In genomic region chr14:59075845-59076745, GRCm38 (mm10) we compare ENCODE assay signal across 8 mouse cellular contexts.
DNase-seq lines count a peak whose midpoint lies in the region; ATAC-seq and TF ChIP-seq lines count a peak whose summit lies in the region.

No protein-coding gene starts in this region.

- ATAC-seq in kidney, postnatal 0 days (replicated peaks; ENCODE audit: low FRiP score, low read depth), result no peak
- ATAC-seq in embryonic facial prominence, embryonic 12.5 days (ENCODE audit: insufficient number of reproducible peaks, insufficient read depth, low FRiP score, low TSS enrichment), result no peak
- ATAC-seq in midbrain, postnatal 0 days (ENCODE audit: low FRiP score), result no peak
- no peak for ATAC-seq in erythroblast, adult 5-6 weeks (replicated peaks; ENCODE audit: low FRiP score, poor library complexity, severe bottlenecking)
- ATAC-seq in megakaryocyte progenitor cell, adult 5-6 weeks (replicated peaks; ENCODE audit: poor library complexity), result no peak

- peak; percentile 50 for DNase-seq in kidney, postnatal 0 days (ENCODE audit: low spot score)
- no peak for DNase-seq in kidney, adult 9 months
- DNase-seq in heart, postnatal 10 days, result peak; percentile 48 to 55
- DNase-seq in midbrain, postnatal 0 days (ENCODE audit: low spot score), result peak; percentile 38
- no peak for DNase-seq in layer of hippocampus, adult 11-12 months (ENCODE audit: low spot score)

- no peaks in the 10 kb centered on the region; the same call in 1 of the 2 replicates for H3K27me3 ChIP-seq in kidney, postnatal 0 days (ENCODE audit: insufficient read depth, low read length)
- no peaks in the 10 kb centered on the region for H3K27me3 ChIP-seq in embryonic facial prominence, embryonic 12.5 days
- H3K27me3 ChIP-seq in midbrain, postnatal 0 days (ENCODE audit: insufficient read depth, low read length), result no peaks in the 10 kb centered on the region

- no peaks in the 10 kb centered on the region for H3K36me3 ChIP-seq in kidney, postnatal 0 days (ENCODE audit: insufficient read depth, low read length)
- H3K36me3 ChIP-seq in embryonic facial prominence, embryonic 12.5 days, result no peaks in the 10 kb centered on the region
- H3K36me3 ChIP-seq in midbrain, postnatal 0 days (ENCODE audit: insufficient read depth, low read length), result no peaks in the 10 kb centered on the region

- peak overlapping the region; percentile 18 for H3K4me2 ChIP-seq in kidney, postnatal 0 days (ENCODE audit: low read length)
- peak overlapping the region; percentile 39 for H3K4me2 ChIP-seq in embryonic facial prominence, embryonic 12.5 days (replicated peaks)
- peak overlapping the region; percentile 40 for H3K4me2 ChIP-seq in midbrain, postnatal 0 days (ENCODE audit: low read depth, low read length, poor library complexity, severe bottlenecking)

- no peak overlapping the region for H3K9ac ChIP-seq in kidney, postnatal 0 days (ENCODE audit: low read depth, low read length)
- peak overlapping the region; percentile 16; the same call in 1 of the 2 replicates for H3K9ac ChIP-seq in embryonic facial prominence, embryonic 12.5 days
- H3K9ac ChIP-seq in midbrain, postnatal 0 days (replicated peaks; ENCODE audit: low read length, poor library complexity, severe bottlenecking), result no peak overlapping the region

- no peak overlapping the region for H3K4me3 ChIP-seq in kidney, postnatal 0 days (replicated peaks; ENCODE audit: low read depth, low read length)
- H3K4me3 ChIP-seq in embryonic facial prominence, embryonic 12.5 days, result 0 out of 2 replicates have a peak overlapping the region, but pooled peaks have one; percentile 6
- peak overlapping the region; percentile 6; the same call in 1 of the 2 replicates for H3K4me3 ChIP-seq in midbrain, postnatal 0 days (ENCODE audit: low read depth, low read length)

- H3K27ac ChIP-seq in kidney, postnatal 0 days, result no peak overlapping the region
- H3K27ac ChIP-seq in embryonic facial prominence, embryonic 12.5 days, result no peak overlapping the region
- no peak overlapping the region for H3K27ac ChIP-seq in midbrain, postnatal 0 days (ENCODE audit: low read depth, low read length)

- intact Hi-C loops in heart, postnatal 10 days (cut with DNase I), result no loop called here

- H3K4me1 ChIP-seq in kidney, postnatal 0 days (replicated peaks; ENCODE audit: insufficient read depth, low read length), result no peaks in the 10 kb centered on the region
- peaks cover 6% of the 10 kb centered on the region; the same call in 1 of the 2 replicates for H3K4me1 ChIP-seq in embryonic facial prominence, embryonic 12.5 days
- H3K4me1 ChIP-seq in midbrain, postnatal 0 days (ENCODE audit: insufficient read depth, low read length), result no peaks in the 10 kb centered on the region

- TF ChIP-seq CTCF in kidney, postnatal 0 days (IDR thresholded peaks at IDR 0.05; ENCODE audit: low read depth), result no peak
- TF ChIP-seq CTCF in midbrain, postnatal 0 days (IDR thresholded peaks at IDR 0.05), result no peak

- 35% methylated on average over 29 of the region's 29 CpGs for WGBS in kidney, postnatal 0 days
- 34% methylated on average over 29 of the region's 29 CpGs for WGBS in embryonic facial prominence, embryonic 12.5 days
- WGBS in midbrain, postnatal 0 days, result 39% methylated on average over 29 of the region's 29 CpGs

- no peaks in the 10 kb centered on the region for H3K9me3 ChIP-seq in kidney, postnatal 0 days (replicated peaks; ENCODE audit: low read length)
- H3K9me3 ChIP-seq in embryonic facial prominence, embryonic 12.5 days, result no peaks in the 10 kb centered on the region
- no peaks in the 10 kb centered on the region for H3K9me3 ChIP-seq in midbrain, postnatal 0 days (ENCODE audit: low read length)

Comparison
In these comparisons a context has a peak if more than half of its experiments do, and no peak if none do; other contexts are left out.
1. DNase-seq: peak in kidney, postnatal 0 days (single experiment), heart, postnatal 10 days (2 of 2) and midbrain, postnatal 0 days (single experiment); none in kidney, adult 9 months (single experiment) and layer of hippocampus, adult 11-12 months (single experiment).
2. Peak in every context shown above with its lines, with median percentiles within 50 percentile points of each other: H3K4me2 ChIP-seq.